Comparison of ENCODE assay signal across 12 mouse cellular contexts in the genomic region with DNA sequence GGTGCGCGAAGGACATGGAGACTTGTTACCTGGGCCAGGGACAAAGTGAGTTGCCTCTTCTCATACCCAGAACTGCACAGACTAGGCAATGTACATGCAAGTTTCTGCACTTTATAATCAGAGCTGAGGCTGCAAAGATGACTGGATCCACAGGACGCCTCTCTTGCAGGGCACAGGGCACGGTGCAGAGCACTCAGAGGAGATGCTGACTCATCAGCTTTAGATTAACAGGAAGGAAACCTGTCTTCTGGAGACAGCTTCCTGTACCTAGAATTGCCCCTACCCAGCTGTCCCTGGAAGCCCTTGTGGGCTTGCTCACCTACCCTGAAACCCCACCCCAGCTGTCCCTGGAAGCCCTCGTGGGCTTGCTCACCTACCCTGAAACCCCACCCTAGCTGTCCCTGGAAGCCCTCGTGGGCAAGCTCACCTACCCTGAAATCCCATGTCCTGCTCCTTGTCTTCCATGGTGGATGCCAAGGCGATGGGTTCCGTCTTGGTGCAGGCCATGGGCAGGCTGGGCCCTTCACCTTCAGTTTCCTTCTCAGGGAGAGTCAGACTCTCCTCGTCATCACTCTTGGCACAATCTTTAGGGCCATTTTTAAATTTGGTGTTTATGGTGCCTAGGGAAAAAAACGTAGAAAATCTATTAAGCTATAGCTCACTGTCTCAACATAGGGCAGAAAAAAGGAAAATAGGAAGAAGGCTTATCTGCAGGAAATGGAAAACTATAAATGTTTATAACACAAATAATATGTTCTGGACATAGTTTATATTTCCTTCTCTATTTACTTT.
DNase-seq lines count a peak whose midpoint lies in the region; ATAC-seq and TF ChIP-seq lines count a peak whose summit lies in the region.
"Had no signal": no experiment of that assay in that cellular context is flagged by ENCODE, and none has a peak within 500 bp of the region (broad histone marks: within the 10 kb centered on the region; RNA-seq: fewer than 3 reads in every experiment).

No protein-coding gene starts in this region.

- intact Hi-C loops in heart, postnatal 25 days (cut with DNase I) = loop anchor here (5.0 kb wide), 1 partner anchor 87 kb away; a partner anchor contains a TSS

- ATAC-seq in liver, postnatal 0 days = peak; percentile 24
- ATAC-seq: hindbrain, embryonic 16.5 days had no signal

- TF ChIP-seq EP300 in liver, postnatal 0 days (IDR thresholded peaks at IDR 0.05; ENCODE audit: low read depth) = no peak

- peaks cover 64% of the 10 kb centered on the region for H3K4me1 ChIP-seq in heart, embryonic 10.5 days
- peaks cover 43% of the 10 kb centered on the region for H3K4me1 ChIP-seq in thymus, adult 2 months (replicated peaks; ENCODE audit: control insufficient read depth, insufficient read depth, low read length)
- H3K4me1 ChIP-seq in liver, postnatal 0 days (ENCODE audit: insufficient read depth) = peaks cover 13% of the 10 kb centered on the region

- peak overlapping the region; percentile 57 for H3K27ac ChIP-seq in heart, embryonic 10.5 days
- H3K27ac ChIP-seq in thymus, adult 2 months (ENCODE audit: control insufficient read depth, insufficient read depth, low read length) = peak overlapping the region; percentile 26; the same call in 1 of the 2 replicates
- peak overlapping the region; percentile 55 for H3K27ac ChIP-seq in liver, postnatal 0 days (ENCODE audit: low read depth)

- H3K4me2 ChIP-seq in liver, postnatal 0 days (ENCODE audit: low read depth, low read length) = no peak overlapping the region

- no peak for DNase-seq in heart, embryonic 10.5 days (ENCODE audit: low spot score)
- no peak for DNase-seq in heart, postnatal 25 days (ENCODE audit: low spot score)
- DNase-seq in thymus, adult 2 months = no peak
- DNase-seq in thymus, adult 18-20 months = no peak
- no peak for DNase-seq in liver, postnatal 0 days
- DNase-seq in thymus, postnatal 4 days = peak; percentile 52
- no peak for DNase-seq in embryo, embryonic 10 days (ENCODE audit: low spot score)
- DNase-seq in cerebellum, adult 8-10 months = no peak
- DNase-seq: adrenal gland, postnatal 14 days; heart, adult 18-20 months; right cerebral cortex, postnatal 14 days had no signal

- TF ChIP-seq CTCF in thymus, adult 2 months (IDR thresholded peaks at IDR 0.05; ENCODE audit: borderline replicate concordance, control insufficient read depth, extremely low read depth, insufficient read depth, low read length, poor library complexity) = 0 out of 2 replicates have a peak, but pooled peaks have one; percentile 28
- TF ChIP-seq CTCF in liver, postnatal 0 days (IDR thresholded peaks at IDR 0.05; ENCODE audit: low read depth) = no peak

- no peaks in the 10 kb centered on the region for H3K27me3 ChIP-seq in heart, embryonic 10.5 days (ENCODE audit: insufficient read depth, poor library complexity, severe bottlenecking)
- no peaks in the 10 kb centered on the region for H3K27me3 ChIP-seq in thymus, adult 2 months (ENCODE audit: control insufficient read depth, insufficient read depth, low read length)
- H3K27me3 ChIP-seq in liver, postnatal 0 days (ENCODE audit: insufficient read depth, low read length) = no peaks in the 10 kb centered on the region

- no peak overlapping the region for H3K4me3 ChIP-seq in heart, embryonic 10.5 days
- no peak overlapping the region for H3K4me3 ChIP-seq in thymus, adult 2 months (ENCODE audit: control insufficient read depth, insufficient read depth, low read length)
- no peak overlapping the region for H3K4me3 ChIP-seq in liver, postnatal 0 days (ENCODE audit: low read depth, low read length)

- TF ChIP-seq POLR2A in thymus, adult 2 months (IDR thresholded peaks at IDR 0.05; ENCODE audit: control insufficient read depth, extremely low read depth, insufficient read depth, low read length, poor library complexity) = no peak

- H3K36me3 ChIP-seq in heart, embryonic 10.5 days = peaks cover 64% of the 10 kb centered on the region
- 0 out of 2 replicates have a peak, but pooled peaks cover 4% of the 10 kb centered on the region for H3K36me3 ChIP-seq in thymus, adult 2 months (ENCODE audit: control insufficient read depth, insufficient read depth, low read length)
- peaks cover 58% of the 10 kb centered on the region for H3K36me3 ChIP-seq in liver, postnatal 0 days (replicated peaks; ENCODE audit: insufficient read depth, low read length)

- no peaks in the 10 kb centered on the region for H3K9me3 ChIP-seq in heart, embryonic 10.5 days
- no peaks in the 10 kb centered on the region for H3K9me3 ChIP-seq in liver, postnatal 0 days (ENCODE audit: low read length)

- H3K9ac ChIP-seq in liver, postnatal 0 days (replicated peaks) = no peak overlapping the region

- 81% methylated on average over 10 of the region's 10 CpGs for WGBS in heart, embryonic 10.5 days
- 52% methylated on average over 10 of the region's 10 CpGs for WGBS in thymus, adult 2 months
- 62% methylated on average over 10 of the region's 10 CpGs for WGBS in liver, postnatal 0 days (ENCODE audit: insufficient replicate concordance)
